Mouse (Mus musculus) lung, postnatal 0 days (tissue): ENCODE data around the gene Gng3.

Experiments used
- CTCF ChIP-seq: IDR thresholded peaks from 2 replicates; pipeline ENCODE4 v1.5.1; 2016; ENCODE audit warnings: antibody characterized with exemption, mild to moderate bottlenecking
- EP300 ChIP-seq: IDR thresholded peaks from 2 replicates; pipeline ENCODE4 v1.6.1; 2016; ENCODE audit warnings: antibody characterized with exemption, mild to moderate bottlenecking, control low read depth

DNA sequence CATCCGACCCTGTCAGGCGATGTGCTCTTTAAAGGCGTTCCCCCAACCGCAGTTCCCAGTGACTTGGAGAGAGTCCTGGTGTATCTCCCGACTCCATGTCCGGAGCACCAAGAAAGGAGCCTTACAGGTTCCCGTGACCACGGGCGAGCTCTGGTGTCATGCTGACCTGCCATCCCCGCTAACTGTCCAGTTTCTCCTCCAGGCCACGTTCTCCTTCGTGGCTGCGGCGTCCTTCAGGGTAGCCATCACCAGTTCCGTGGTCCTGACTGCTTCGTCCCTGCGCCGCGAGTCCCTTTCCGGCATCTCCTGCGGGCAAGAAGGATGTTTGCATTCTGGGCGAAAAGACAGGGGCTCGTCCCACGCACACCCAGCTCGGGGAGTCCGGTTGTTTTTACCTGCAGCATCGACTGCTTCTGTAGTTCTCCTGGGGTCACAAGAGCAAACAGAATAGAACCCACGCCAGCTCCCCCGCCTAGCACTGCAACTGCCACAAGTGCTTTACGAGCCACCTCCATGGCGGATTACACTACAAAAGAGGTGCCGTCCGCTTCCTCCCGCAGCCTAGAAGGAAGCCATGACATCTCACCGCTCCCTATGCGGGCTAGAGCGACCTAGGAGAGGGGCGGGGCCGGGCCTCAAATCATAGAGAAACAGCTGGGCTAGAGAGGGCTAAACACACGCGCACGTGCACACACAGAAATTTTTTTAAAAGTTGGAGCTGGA lies 41.5 kb upstream of the Gng3 start, which contains the start of gene Uqcc3:
- TF ChIP-seq CTCF: no peak
- TF ChIP-seq EP300: 0 out of 2 replicates have a peak, but pooled peaks have one; percentile 12
